Mouse (Mus musculus): ENCODE measurements around the gene Egln2. TPM values are rescaled to one million over a fixed set of nuclear protein-coding genes. Genes with fewer than 3 reads are reported as not detected.
A peak's percentile ranks its signal among the peaks of the same experiment; 100 is the strongest.

Gene Egln2
- polyA plus RNA-seq, 1 experiment: 125 TPM

DNA sequence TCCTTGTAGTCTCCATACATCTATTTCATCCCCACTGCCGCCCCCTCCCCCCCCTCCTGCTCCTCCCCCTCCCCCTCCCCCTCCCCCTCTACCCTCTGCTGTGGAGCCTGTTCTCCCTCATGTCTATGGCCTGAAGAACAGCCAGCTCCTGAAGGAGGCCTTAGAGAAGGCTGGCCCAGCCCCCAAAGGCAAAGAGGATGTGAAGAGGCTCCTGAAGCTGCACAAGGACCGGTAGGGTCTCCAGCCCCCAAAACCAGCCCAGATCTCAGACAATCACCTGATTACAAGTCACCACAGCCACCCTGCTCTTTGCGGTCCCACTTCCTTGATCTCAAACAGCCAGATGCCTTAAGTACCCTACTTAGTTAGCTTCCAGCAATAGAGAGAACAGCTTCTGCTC, 30.5 kb upstream of the Egln2 start:
- Histone ChIP-seq H3K36me3 (ENCODE audit: control insufficient read depth, insufficient read depth, low read length) (peaks cover 8% of the 10 kb centered on the region), H3K27ac (ENCODE audit: control insufficient read depth, insufficient read depth, low read length) (no peak overlapping the region), H3K4me1 (replicated peaks; ENCODE audit: control insufficient read depth, insufficient read depth, low read length) (peaks cover 7% of the 10 kb centered on the region), H3K4me3 (ENCODE audit: control insufficient read depth, insufficient read depth, low read length) (no peak overlapping the region), H3K27me3 (ENCODE audit: control insufficient read depth, insufficient read depth, low read length) (no peaks in the 10 kb centered on the region)
- DNase-seq: no peak
- 80% methylated on average over 3 of the region's 3 CpGs for WGBS
- TF ChIP-seq POLR2A (IDR thresholded peaks at IDR 0.05; ENCODE audit: control insufficient read depth, extremely low read depth, insufficient read depth, low read length, poor library complexity): no peak
- TF ChIP-seq CTCF (IDR thresholded peaks at IDR 0.05; ENCODE audit: borderline replicate concordance, control insufficient read depth, extremely low read depth, insufficient read depth, low read length, poor library complexity): no peak

DNA sequence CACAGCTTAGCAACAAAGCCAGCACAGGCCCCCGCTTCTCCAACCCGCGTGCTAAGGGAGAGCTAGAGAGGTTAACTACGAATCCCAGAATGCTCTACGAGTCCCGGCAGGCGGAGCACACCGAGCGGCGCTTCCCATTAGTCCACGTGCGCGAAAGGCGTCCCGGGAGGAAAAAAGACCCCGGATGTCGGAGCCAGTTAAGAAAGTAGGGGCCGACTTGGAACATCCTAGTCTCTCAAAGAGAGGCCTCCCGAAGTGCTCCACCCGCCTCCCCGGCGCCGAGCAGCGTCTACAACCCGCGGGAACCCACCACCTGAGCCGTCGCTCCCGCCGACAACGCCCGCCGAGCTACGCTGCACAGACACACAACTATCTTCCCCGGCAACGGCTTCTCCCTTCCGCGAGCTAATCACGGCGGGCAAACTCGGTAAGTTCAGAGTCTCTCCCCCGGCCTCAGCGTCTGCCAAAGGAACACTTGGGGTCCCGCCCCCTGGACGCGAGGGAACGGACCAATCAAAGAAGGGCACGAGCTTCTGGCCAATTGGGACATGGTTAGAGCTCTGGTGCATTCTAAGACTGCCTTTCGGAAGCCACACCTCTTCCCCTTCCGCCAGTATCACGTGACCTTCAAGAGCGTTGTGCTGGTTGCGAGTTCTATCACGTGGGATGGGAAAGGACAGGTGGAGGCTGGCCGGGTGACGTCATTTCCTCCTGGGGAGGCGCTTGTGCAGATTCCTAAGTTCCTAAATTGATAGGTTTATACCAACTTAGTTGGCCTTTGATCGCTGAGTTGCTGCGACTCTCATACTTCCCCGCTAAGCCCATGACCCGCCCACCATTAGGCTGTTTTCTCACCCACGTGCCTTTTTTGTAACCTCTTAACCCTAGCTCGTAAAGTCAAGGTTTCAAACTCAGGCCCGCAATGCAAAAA, 29.3 kb upstream of the Egln2 start, which contains the start of the genes BC024978 and Snrpa:
BC024978 (plus strand) TSS at position 101 of the 931 bp plus-strand sequence.
Snrpa (minus strand) TSS at position 591 of the 931 bp plus-strand sequence.
- WGBS: under 1% methylated on average over 64 of the region's 64 CpGs
- H3K4me1 ChIP-seq (replicated peaks; ENCODE audit: control insufficient read depth, insufficient read depth, low read length): peaks cover 7% of the 10 kb centered on the region
- TF ChIP-seq CTCF (IDR thresholded peaks at IDR 0.05; ENCODE audit: borderline replicate concordance, control insufficient read depth, extremely low read depth, insufficient read depth, low read length, poor library complexity) (0 out of 2 replicates have a peak, but pooled peaks have one; percentile 39), POLR2A (IDR thresholded peaks at IDR 0.05; ENCODE audit: control insufficient read depth, extremely low read depth, insufficient read depth, low read length, poor library complexity) (peak; percentile 60)

DNA sequence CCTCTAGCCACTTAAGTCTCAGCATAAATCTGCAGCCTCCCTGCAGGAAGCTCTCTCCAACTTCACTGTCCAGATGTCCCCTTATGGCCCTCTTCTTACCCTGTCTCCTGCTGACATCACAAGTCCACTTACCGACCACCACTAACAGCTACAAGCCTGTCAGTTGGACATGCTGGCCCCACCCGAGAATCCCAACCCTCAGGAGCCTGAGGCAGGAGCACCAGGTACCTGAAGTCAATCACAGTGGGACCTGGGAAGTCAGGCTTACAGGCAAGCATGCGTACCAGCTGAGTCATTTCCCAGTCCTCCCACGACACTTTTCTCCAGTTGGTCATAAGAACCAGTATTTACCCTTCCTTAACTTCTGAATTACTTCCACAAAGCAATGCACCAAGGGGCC, 27.1 kb upstream of the Egln2 start:
- no peak for DNase-seq
- peaks cover 7% of the 10 kb centered on the region for H3K4me1 ChIP-seq (replicated peaks; ENCODE audit: control insufficient read depth, insufficient read depth, low read length)
- 91% methylated on average over 4 of the region's 4 CpGs for WGBS
- no peaks in the 10 kb centered on the region for H3K27me3 ChIP-seq (ENCODE audit: control insufficient read depth, insufficient read depth, low read length)
- no peak overlapping the region for H3K4me3 ChIP-seq (ENCODE audit: control insufficient read depth, insufficient read depth, low read length)
- H3K27ac ChIP-seq (ENCODE audit: control insufficient read depth, insufficient read depth, low read length): no peak overlapping the region
- no peak for TF ChIP-seq CTCF (IDR thresholded peaks at IDR 0.05; ENCODE audit: borderline replicate concordance, control insufficient read depth, extremely low read depth, insufficient read depth, low read length, poor library complexity)
- TF ChIP-seq POLR2A (IDR thresholded peaks at IDR 0.05; ENCODE audit: control insufficient read depth, extremely low read depth, insufficient read depth, low read length, poor library complexity): no peak
- peaks cover 36% of the 10 kb centered on the region for H3K36me3 ChIP-seq (ENCODE audit: control insufficient read depth, insufficient read depth, low read length)

More for the DNA sequence above, 29.3 kb upstream of the Egln2 start, which contains the start of the genes BC024978 and Snrpa:
- Histone ChIP-seq H3K4me3 (ENCODE audit: control insufficient read depth, insufficient read depth, low read length) (peak within 1 kb of the TSS; percentile 78), H3K27me3 (ENCODE audit: control insufficient read depth, insufficient read depth, low read length) (no peaks in the 10 kb centered on the region), H3K27ac (ENCODE audit: control insufficient read depth, insufficient read depth, low read length) (peak within 1 kb of the TSS; percentile 83), H3K36me3 (ENCODE audit: control insufficient read depth, insufficient read depth, low read length) (peaks cover 19% of the 10 kb centered on the region)
- peak; percentile 95 for DNase-seq

DNA sequence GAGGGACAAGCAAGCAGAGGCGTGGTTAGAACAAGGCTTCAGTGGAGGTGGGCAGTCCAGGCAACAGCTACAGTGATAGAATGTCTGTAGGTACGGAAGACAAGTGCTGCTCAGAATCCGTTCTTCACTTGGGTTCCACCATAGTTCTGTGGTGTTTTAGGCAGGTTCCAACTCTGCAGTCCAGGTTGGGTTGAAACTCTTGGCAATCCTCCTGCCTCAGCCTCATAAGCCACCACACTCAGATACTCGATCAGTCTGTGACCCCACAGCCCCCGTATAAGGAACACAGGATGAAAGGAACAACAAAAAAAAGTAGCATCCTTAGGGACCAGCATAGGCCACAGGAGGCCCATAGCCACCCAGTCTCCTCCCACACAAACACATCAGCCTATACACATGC, 25.8 kb upstream of the Egln2 start:
- Histone ChIP-seq H3K27ac (ENCODE audit: control insufficient read depth, insufficient read depth, low read length) (no peak overlapping the region), H3K4me1 (replicated peaks; ENCODE audit: control insufficient read depth, insufficient read depth, low read length) (peaks cover 6% of the 10 kb centered on the region), H3K27me3 (ENCODE audit: control insufficient read depth, insufficient read depth, low read length) (no peaks in the 10 kb centered on the region), H3K36me3 (ENCODE audit: control insufficient read depth, insufficient read depth, low read length) (peaks cover 45% of the 10 kb centered on the region), H3K4me3 (ENCODE audit: control insufficient read depth, insufficient read depth, low read length) (no peak overlapping the region)
- TF ChIP-seq POLR2A (IDR thresholded peaks at IDR 0.05; ENCODE audit: control insufficient read depth, extremely low read depth, insufficient read depth, low read length, poor library complexity) (no peak), CTCF (IDR thresholded peaks at IDR 0.05; ENCODE audit: borderline replicate concordance, control insufficient read depth, extremely low read depth, insufficient read depth, low read length, poor library complexity) (no peak)
- WGBS: 95% methylated on average over 5 of the region's 5 CpGs
- no peak for DNase-seq

DNA sequence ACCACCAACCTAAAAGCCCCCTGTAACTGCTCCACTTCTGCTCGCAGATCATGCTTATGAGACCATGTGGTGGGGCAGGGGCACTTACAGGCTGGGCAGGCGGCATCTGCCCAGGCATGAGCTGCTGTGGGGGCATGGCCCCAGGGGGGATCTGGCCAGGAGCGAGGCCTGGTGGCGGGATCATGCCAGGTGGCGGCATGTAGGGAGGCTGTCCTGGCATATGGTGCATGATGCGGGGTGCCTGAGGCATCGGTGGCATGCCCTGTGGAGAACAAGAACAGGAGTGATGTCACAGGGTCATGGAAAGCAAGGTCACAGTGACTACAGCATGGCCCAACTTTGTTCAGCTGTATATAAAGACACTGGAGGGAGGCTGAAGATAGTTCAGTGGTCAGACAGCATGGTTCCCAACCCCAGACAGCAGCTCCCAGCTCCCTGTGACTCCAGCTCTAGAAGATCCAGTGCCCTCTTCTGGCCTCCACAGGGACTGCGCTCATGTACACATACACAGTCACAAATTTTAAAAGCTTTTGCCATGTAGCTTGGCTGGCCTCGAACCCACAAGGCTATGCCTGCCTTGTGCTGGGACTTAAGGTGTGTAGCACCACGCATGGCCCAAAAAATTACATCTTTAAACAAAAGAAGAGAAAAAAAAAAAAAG, 22.8 kb upstream of the Egln2 start:
- WGBS: 99% methylated on average over 10 of the region's 10 CpGs
- Histone ChIP-seq H3K4me1 (replicated peaks; ENCODE audit: control insufficient read depth, insufficient read depth, low read length) (no peaks in the 10 kb centered on the region), H3K27ac (ENCODE audit: control insufficient read depth, insufficient read depth, low read length) (no peak overlapping the region), H3K36me3 (ENCODE audit: control insufficient read depth, insufficient read depth, low read length) (peaks cover 57% of the 10 kb centered on the region), H3K4me3 (ENCODE audit: control insufficient read depth, insufficient read depth, low read length) (no peak overlapping the region), H3K27me3 (ENCODE audit: control insufficient read depth, insufficient read depth, low read length) (no peaks in the 10 kb centered on the region)
- no peak for TF ChIP-seq POLR2A (IDR thresholded peaks at IDR 0.05; ENCODE audit: control insufficient read depth, extremely low read depth, insufficient read depth, low read length, poor library complexity)
- no peak for TF ChIP-seq CTCF (IDR thresholded peaks at IDR 0.05; ENCODE audit: borderline replicate concordance, control insufficient read depth, extremely low read depth, insufficient read depth, low read length, poor library complexity)
- no peak for DNase-seq

DNA sequence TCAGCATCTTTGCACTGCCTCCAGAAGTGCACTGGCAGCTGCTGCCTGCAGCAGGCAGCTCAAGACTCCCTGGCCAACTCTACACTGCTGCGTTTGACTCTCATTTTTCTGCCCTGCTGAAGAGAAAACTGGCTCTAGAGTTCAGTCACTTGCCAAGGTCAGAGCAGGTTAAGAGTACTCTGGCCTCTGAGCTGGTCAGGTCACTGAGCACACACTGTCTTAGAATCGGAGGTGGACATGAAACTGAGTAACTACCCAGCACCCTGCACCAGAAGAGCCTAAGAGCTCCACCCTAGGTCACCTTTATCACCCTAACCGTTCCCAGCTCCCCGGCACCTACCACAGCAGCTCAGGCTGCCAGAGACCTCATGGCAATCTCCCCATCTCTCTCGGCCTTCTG, 19.4 kb upstream of the Egln2 start:
- TF ChIP-seq POLR2A (IDR thresholded peaks at IDR 0.05; ENCODE audit: control insufficient read depth, extremely low read depth, insufficient read depth, low read length, poor library complexity) (no peak), CTCF (IDR thresholded peaks at IDR 0.05; ENCODE audit: borderline replicate concordance, control insufficient read depth, extremely low read depth, insufficient read depth, low read length, poor library complexity) (no peak)
- H3K4me1 ChIP-seq (replicated peaks; ENCODE audit: control insufficient read depth, insufficient read depth, low read length): no peaks in the 10 kb centered on the region
- H3K27me3 ChIP-seq (ENCODE audit: control insufficient read depth, insufficient read depth, low read length): no peaks in the 10 kb centered on the region
- 96% methylated on average over 5 of the region's 5 CpGs for WGBS
- no peak overlapping the region for H3K4me3 ChIP-seq (ENCODE audit: control insufficient read depth, insufficient read depth, low read length)
- H3K36me3 ChIP-seq (ENCODE audit: control insufficient read depth, insufficient read depth, low read length): peaks cover 38% of the 10 kb centered on the region
- DNase-seq: no peak
- H3K27ac ChIP-seq (ENCODE audit: control insufficient read depth, insufficient read depth, low read length): no peak overlapping the region
